Mouse (Mus musculus) T-helper 1 cell (primary cell): ENCODE results near the gene Cct5.

Experiments
- in situ Hi-C: fragments of 300-600 bp; cut with MboI, MseI; formaldehyde crosslinking; loops from one replicate; pipeline ENCODE4 v1.15.1; 2025; ENCODE audit warnings: high pct_unique_total_duplicates

The Cct5 gene

GRCm38 (mm10) chr15:31568581-31568996 lies 33.0 kb downstream of the Cct5 start:
- in situ Hi-C loops = no loop called here

- in situ Hi-C loops = no loop called here
Measured at GRCm38 (mm10) chr15:31567431-31567830, 34.2 kb downstream of the Cct5 start.

GRCm38 (mm10) chr15:31565786-31566185 lies 35.8 kb downstream of the Cct5 start:
- in situ Hi-C loops = no loop called here

GRCm38 (mm10) chr15:31565184-31565583 lies 36.4 kb downstream of the Cct5 start, which contains the start of gene Cmbl:
Gene Cmbl (plus strand): TSS chr15:31565389.
- in situ Hi-C loops = no loop called here

GRCm38 (mm10) chr15:31563577-31564546 lies 37.7 kb downstream of the Cct5 start:
- in situ Hi-C loops = no loop called here

- in situ Hi-C loops = no loop called here
Measured at GRCm38 (mm10) chr15:31562847-31563246, 38.8 kb downstream of the Cct5 start.

- in situ Hi-C loops = no loop called here
Measured at GRCm38 (mm10) chr15:31561976-31562375, 39.6 kb downstream of the Cct5 start.

- in situ Hi-C loops = no loop called here
Measured at GRCm38 (mm10) chr15:31561390-31561789, 40.2 kb downstream of the Cct5 start.

GRCm38 (mm10) chr15:31554855-31555254 lies 46.7 kb downstream of the Cct5 start:
- in situ Hi-C loops = no loop called here

GRCm38 (mm10) chr15:31550381-31550780 lies 51.2 kb downstream of the Cct5 start:
- in situ Hi-C loops = no loop called here

GRCm38 (mm10) chr15:31547421-31547820 lies 54.2 kb downstream of the Cct5 start:
- in situ Hi-C loops = no loop called here

GRCm38 (mm10) chr15:31546291-31546690 lies 55.3 kb downstream of the Cct5 start:
- in situ Hi-C loops = no loop called here

GRCm38 (mm10) chr15:31545058-31545457 lies 56.5 kb downstream of the Cct5 start:
- in situ Hi-C loops = no loop called here

- in situ Hi-C loops = no loop called here
Measured at GRCm38 (mm10) chr15:31543246-31543645, 58.4 kb downstream of the Cct5 start.

GRCm38 (mm10) chr15:31542013-31542958 lies 59.3 kb downstream of the Cct5 start:
- in situ Hi-C loops = no loop called here
